Mouse (Mus musculus) erythroblast, embryonic 14.5 days (primary cell): ENCODE measurements around the gene Cul7.

Experiments
- GATA1 ChIP-seq: IDR thresholded peaks from 2 replicates; pipeline ENCODE4 v1.6.1; 2012; ENCODE audit warnings: low read length, inconsistent platforms, mixed read lengths
- TAL1 ChIP-seq: IDR thresholded peaks from 3 replicates; pipeline ENCODE4 v1.6.1; 2012; ENCODE audit warnings: low read length, inconsistent platforms, mixed read lengths

- no peak for TF ChIP-seq TAL1
- no peak for TF ChIP-seq GATA1
Measured at GRCm38 (mm10) chr17:46622269-46622668, 27.9 kb upstream of the Cul7 start.
